Mouse (Mus musculus): Measurements from ENCODE around the gene Naglu. TPM values are rescaled to one million over a fixed set of nuclear protein-coding genes. Genes with fewer than 3 reads are reported as not detected.

Gene Naglu
- polyA plus RNA-seq, 2 experiments = 10.3 to 12.8 TPM

GRCm38 (mm10) chr11:101079746-101080145, 9.9 kb downstream of the Naglu start:
- Histone ChIP-seq H3K9me3 (ENCODE audit: control insufficient read depth, low read length) (no peaks in the 10 kb centered on the region), H3K4me3 (replicated peaks; ENCODE audit: low read length) (peak overlapping the region; percentile 15; the same call in 1 of the 2 replicates), H3K4me2 (replicated peaks; ENCODE audit: low read depth, low read length, severe bottlenecking) (peak overlapping the region; percentile 24; the same call in 1 of the 2 replicates), H3K36me3 (ENCODE audit: control insufficient read depth, insufficient read depth, low read length) (no peaks in the 10 kb centered on the region), H3K27me3 (ENCODE audit: control insufficient read depth, insufficient read depth, low read length) (peaks cover 34% of the 10 kb centered on the region), H3K27ac (replicated peaks; ENCODE audit: low read depth, low read length) (no peak overlapping the region), H3K9ac (ENCODE audit: low read depth, low read length, severe bottlenecking) (no peak overlapping the region), H3K4me1 (ENCODE audit: control insufficient read depth, insufficient read depth, low read length) (peaks cover 9% of the 10 kb centered on the region)
- ATAC-seq (ENCODE audit: low FRiP score, low read depth) (no peak), DNase-seq (ENCODE audit: low spot score) (no peak)
- TF ChIP-seq POLR2A (IDR thresholded peaks at IDR 0.05; ENCODE audit: borderline replicate concordance, extremely low read depth, insufficient read depth, insufficient read length) = no peak
- 1% methylated on average over 20 of the region's 27 CpGs for WGBS

- H3K4me2 ChIP-seq (replicated peaks; ENCODE audit: low read depth, low read length, severe bottlenecking) = no peak overlapping the region
- peaks cover 34% of the 10 kb centered on the region for H3K27me3 ChIP-seq (ENCODE audit: control insufficient read depth, insufficient read depth, low read length)
- TF ChIP-seq POLR2A (IDR thresholded peaks at IDR 0.05; ENCODE audit: borderline replicate concordance, extremely low read depth, insufficient read depth, insufficient read length) = no peak
- DNase-seq (ENCODE audit: low spot score) (no peak), ATAC-seq (ENCODE audit: low FRiP score, low read depth) (no peak)
- H3K9me3 ChIP-seq (ENCODE audit: control insufficient read depth, low read length) = no peaks in the 10 kb centered on the region
- H3K4me1 ChIP-seq (ENCODE audit: control insufficient read depth, insufficient read depth, low read length) = peaks cover 9% of the 10 kb centered on the region
- no peak overlapping the region for H3K4me3 ChIP-seq (replicated peaks; ENCODE audit: low read length)
- H3K27ac ChIP-seq (replicated peaks; ENCODE audit: low read depth, low read length) = no peak overlapping the region
- peaks cover under 1% of the 10 kb centered on the region; the same call in 1 of the 2 replicates for H3K36me3 ChIP-seq (ENCODE audit: control insufficient read depth, insufficient read depth, low read length)
- WGBS = 62% methylated on average over 5 of the region's 5 CpGs
- no peak overlapping the region for H3K9ac ChIP-seq (ENCODE audit: low read depth, low read length, severe bottlenecking)
Observed at GRCm38 (mm10) chr11:101080421-101080820, 10.6 kb downstream of the Naglu start.

GRCm38 (mm10) chr11:101081659-101082058, 11.8 kb downstream of the Naglu start:
- peak overlapping the region; percentile 35 for H3K9ac ChIP-seq (ENCODE audit: low read depth, low read length, severe bottlenecking)
- no peak for DNase-seq (ENCODE audit: low spot score)
- TF ChIP-seq POLR2A (IDR thresholded peaks at IDR 0.05; ENCODE audit: borderline replicate concordance, extremely low read depth, insufficient read depth, insufficient read length) = no peak
- no peak overlapping the region for H3K27ac ChIP-seq (replicated peaks; ENCODE audit: low read depth, low read length)
- H3K4me3 ChIP-seq (replicated peaks; ENCODE audit: low read length) = peak overlapping the region; percentile 67
- H3K4me2 ChIP-seq (replicated peaks; ENCODE audit: low read depth, low read length, severe bottlenecking) = peak overlapping the region; percentile 92
- H3K9me3 ChIP-seq (ENCODE audit: control insufficient read depth, low read length) = no peaks in the 10 kb centered on the region
- H3K4me1 ChIP-seq (ENCODE audit: control insufficient read depth, insufficient read depth, low read length) = peaks cover 18% of the 10 kb centered on the region
- 8% methylated on average over 10 of the region's 10 CpGs for WGBS
- ATAC-seq (ENCODE audit: low FRiP score, low read depth) = no peak
- H3K36me3 ChIP-seq (ENCODE audit: control insufficient read depth, insufficient read depth, low read length) = peaks cover 6% of the 10 kb centered on the region; the same call in 1 of the 2 replicates
- peaks cover 34% of the 10 kb centered on the region for H3K27me3 ChIP-seq (ENCODE audit: control insufficient read depth, insufficient read depth, low read length)

- H3K4me3 ChIP-seq (replicated peaks; ENCODE audit: low read length) = peak within 1 kb of the TSS; percentile 67
Observed at GRCm38 (mm10) chr11:101082208-101083082, 12.6 kb downstream of the Naglu start, which contains the start of gene Coasy. TSS of gene Coasy (plus strand) at chr11:101082565.

GRCm38 (mm10) chr11:101083083-101083697, 13.4 kb downstream of the Naglu start:
- WGBS = 31% methylated on average over 19 of the region's 19 CpGs
- no peaks in the 10 kb centered on the region for H3K9me3 ChIP-seq (ENCODE audit: control insufficient read depth, low read length)
- peaks cover 25% of the 10 kb centered on the region for H3K4me1 ChIP-seq (ENCODE audit: control insufficient read depth, insufficient read depth, low read length)
- H3K4me3 ChIP-seq (replicated peaks; ENCODE audit: low read length) = peak overlapping the region; percentile 67
- peak overlapping the region; percentile 78 for H3K27ac ChIP-seq (replicated peaks; ENCODE audit: low read depth, low read length)
- TF ChIP-seq POLR2A (IDR thresholded peaks at IDR 0.05; ENCODE audit: borderline replicate concordance, extremely low read depth, insufficient read depth, insufficient read length) = no peak
- peaks cover 32% of the 10 kb centered on the region for H3K27me3 ChIP-seq (ENCODE audit: control insufficient read depth, insufficient read depth, low read length)
- ATAC-seq (ENCODE audit: low FRiP score, low read depth) (no peak), DNase-seq (ENCODE audit: low spot score) (no peak)
- peak overlapping the region; percentile 92 for H3K4me2 ChIP-seq (replicated peaks; ENCODE audit: low read depth, low read length, severe bottlenecking)
- peaks cover 6% of the 10 kb centered on the region; the same call in 1 of the 2 replicates for H3K36me3 ChIP-seq (ENCODE audit: control insufficient read depth, insufficient read depth, low read length)
- peak overlapping the region; percentile 84 for H3K9ac ChIP-seq (ENCODE audit: low read depth, low read length, severe bottlenecking)

More at GRCm38 (mm10) chr11:101082208-101083082, 12.6 kb downstream of the Naglu start, which contains the start of gene Coasy:
- H3K4me2 ChIP-seq (replicated peaks; ENCODE audit: low read depth, low read length, severe bottlenecking) = peak within 1 kb of the TSS; percentile 92
- no peaks in the 10 kb centered on the region for H3K9me3 ChIP-seq (ENCODE audit: control insufficient read depth, low read length)
- TF ChIP-seq POLR2A (IDR thresholded peaks at IDR 0.05; ENCODE audit: borderline replicate concordance, extremely low read depth, insufficient read depth, insufficient read length) = peak; percentile 62; the same call in 1 of the 2 replicates
- ATAC-seq (ENCODE audit: low FRiP score, low read depth) (peak; percentile 88), DNase-seq (ENCODE audit: low spot score) (peak; percentile 91)
- H3K9ac ChIP-seq (ENCODE audit: low read depth, low read length, severe bottlenecking) = peak within 1 kb of the TSS; percentile 84
- H3K4me1 ChIP-seq (ENCODE audit: control insufficient read depth, insufficient read depth, low read length) = peaks cover 19% of the 10 kb centered on the region
- peaks cover 34% of the 10 kb centered on the region for H3K27me3 ChIP-seq (ENCODE audit: control insufficient read depth, insufficient read depth, low read length)
- H3K27ac ChIP-seq (replicated peaks; ENCODE audit: low read depth, low read length) = peak within 1 kb of the TSS; percentile 78
- H3K36me3 ChIP-seq (ENCODE audit: control insufficient read depth, insufficient read depth, low read length) = peaks cover 6% of the 10 kb centered on the region; the same call in 1 of the 2 replicates
- WGBS = under 1% methylated on average over 46 of the region's 51 CpGs

Measured in limb, embryonic 14.5 days (tissue).